Mouse (Mus musculus): ENCODE data around the gene Kcnh8. TPM values are rescaled to one million over a fixed set of nuclear protein-coding genes. Genes with fewer than 3 reads are reported as not detected.

The Kcnh8 gene
- polyA plus RNA-seq, 1 experiment = 0.22 TPM

- no peak for DNase-seq (ENCODE audit: low spot score)
These were observed 216.5 kb downstream of the Kcnh8 start for GRCm38 (mm10) chr17:52819007-52819406.

DNA sequence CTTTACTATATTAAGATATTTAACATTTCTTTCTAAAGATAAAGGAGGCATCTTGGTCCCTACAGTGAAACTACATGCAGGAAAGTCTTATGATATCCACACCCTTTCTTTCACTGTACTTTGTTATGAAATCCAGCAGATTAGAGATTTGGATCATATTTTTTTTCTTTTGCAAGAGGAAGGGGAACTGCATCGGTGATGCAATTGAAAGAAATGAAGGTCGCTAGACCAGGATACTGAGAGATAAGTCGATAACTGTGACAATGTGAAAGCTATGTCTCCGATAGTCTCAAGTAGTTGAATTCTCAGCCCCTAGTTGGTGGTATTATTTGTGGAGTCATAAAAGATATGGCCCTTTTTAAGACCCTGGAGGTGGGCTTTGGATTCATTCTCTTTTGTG is 227.2 kb downstream of the Kcnh8 start:
- no peak for DNase-seq (ENCODE audit: low spot score)

DNA sequence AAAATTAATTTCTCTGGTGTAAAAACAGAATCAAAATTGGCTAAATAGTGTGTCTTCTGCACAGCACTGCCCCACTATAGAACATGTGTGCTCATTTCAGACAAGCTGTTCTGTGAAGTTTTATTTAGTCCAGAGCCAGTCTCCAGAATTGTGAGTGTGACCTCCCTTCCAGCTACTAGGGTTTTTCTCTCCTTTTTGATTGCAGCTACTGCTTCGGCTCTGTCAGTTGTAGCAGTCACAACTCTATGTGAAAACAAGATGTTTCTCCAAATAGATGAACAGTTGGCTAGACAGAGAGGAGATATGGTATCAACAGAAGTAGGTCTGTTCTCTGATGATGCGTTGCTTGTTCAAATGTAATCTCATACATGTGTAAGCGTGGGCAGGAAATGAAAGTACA is 270.7 kb downstream of the Kcnh8 start:
- no peak for DNase-seq (ENCODE audit: low spot score)

DNA sequence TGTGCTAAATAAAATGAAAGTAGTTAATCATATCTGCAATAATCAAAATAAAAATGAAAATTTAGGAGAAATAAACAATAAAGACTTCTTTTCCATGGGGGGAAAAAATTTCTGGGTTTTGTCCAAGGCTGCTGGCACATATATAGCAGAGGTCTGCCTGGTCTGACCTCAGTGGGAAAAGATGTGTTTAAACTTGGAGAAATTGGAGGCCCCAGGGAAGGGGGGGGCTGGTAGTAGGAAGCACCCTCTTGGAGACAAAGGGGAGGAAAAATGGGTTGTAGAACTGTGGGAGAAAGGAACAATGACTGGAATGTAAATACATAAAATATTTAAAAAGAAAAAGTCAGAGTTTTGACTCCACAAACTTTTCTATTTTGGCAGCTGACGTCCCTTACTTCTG is 276.5 kb downstream of the Kcnh8 start:
- no peak for DNase-seq (ENCODE audit: low spot score)

DNA sequence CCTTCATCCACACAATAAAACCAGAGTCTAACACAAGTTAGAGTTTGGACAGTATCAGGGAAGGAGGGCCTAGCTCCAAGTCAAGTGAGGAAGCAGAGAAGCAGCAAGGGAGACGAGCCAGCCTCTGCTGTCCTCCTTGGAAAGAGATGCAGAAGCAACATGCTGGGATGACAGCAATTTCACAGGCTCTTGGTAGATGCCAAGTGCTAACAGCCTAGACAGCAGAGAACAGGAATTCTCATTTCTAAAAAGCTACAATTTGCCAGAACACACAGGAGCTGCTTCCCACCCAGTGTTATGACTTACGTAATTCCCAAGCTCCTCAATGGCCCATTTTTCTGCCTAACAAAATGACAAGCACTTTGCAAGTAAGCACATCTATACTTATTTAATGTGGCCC is 277.5 kb downstream of the Kcnh8 start:
- DNase-seq (ENCODE audit: low spot score) = no peak

DNA sequence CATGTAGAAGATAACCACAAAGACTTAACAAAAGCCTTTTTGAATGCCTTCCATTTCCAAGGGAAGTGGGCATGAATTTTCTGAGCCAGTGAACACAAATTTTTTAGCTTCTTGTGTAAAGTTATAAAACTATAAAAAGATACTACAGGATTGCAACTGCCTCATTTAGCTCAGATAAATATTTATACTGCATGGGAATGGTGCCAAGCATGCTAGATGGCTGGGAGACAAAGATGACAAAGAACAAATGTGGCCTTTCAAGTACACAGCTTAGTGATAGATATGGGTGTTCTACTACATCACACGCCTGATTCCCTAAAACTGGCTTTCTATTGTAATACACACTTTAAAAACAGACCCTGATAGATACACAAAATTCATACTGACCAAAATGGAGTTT is 282.7 kb downstream of the Kcnh8 start:
- DNase-seq (ENCODE audit: low spot score) = no peak

- DNase-seq (ENCODE audit: low spot score) = no peak
These were observed 318.1 kb downstream of the Kcnh8 start for GRCm38 (mm10) chr17:52920519-52921106.

GRCm38 (mm10) chr17:52943966-52944365 is 341.5 kb downstream of the Kcnh8 start:
- no peak for DNase-seq (ENCODE audit: low spot score)

GRCm38 (mm10) chr17:52972735-52973134 is 370.2 kb downstream of the Kcnh8 start:
- DNase-seq (ENCODE audit: low spot score) = no peak

DNA sequence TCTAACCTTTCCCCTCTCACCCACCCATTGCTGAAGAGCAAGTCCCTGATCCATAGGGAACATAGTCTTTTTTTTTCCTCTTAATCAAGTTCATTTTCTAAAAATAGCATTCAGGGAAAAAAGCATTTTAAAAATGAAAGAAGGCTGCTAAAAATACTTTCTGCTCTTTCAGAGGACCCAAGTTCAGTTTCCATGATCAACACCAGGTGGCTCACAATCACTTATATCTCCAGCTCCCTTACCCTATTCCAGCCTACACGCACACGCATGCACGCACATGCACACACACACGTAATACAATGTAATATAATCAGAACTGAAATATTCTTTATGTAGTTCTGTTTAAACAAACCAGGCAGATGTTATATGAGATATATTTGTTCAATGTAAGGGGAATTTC is 378.4 kb downstream of the Kcnh8 start:
- no peak for DNase-seq (ENCODE audit: low spot score)
